Mouse (Mus musculus): ENCODE results near the gene Cyp4a32.

DNA sequence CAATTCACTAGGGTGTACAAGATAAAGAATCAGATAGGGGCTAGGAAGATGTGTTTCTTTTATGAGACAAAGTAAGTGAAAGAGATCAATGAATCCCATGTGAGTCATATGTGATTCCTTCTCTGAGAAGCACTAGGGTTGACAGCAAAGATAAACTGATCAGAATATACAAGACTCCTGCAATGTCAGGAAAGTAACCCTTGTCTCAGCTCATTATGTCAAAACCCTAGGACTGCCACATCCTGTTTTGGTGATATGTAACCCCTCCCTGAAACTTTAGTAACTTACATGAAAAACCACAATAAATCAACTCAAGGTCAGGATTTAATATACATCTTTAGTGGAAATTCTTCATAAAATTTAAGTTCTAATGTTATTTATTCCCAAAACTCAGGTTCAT, 13.2 kb downstream of the Cyp4a32 start:
- no peak for TF ChIP-seq CTCF (IDR thresholded peaks at IDR 0.05; ENCODE audit: low read depth)
- TF ChIP-seq EP300 (IDR thresholded peaks at IDR 0.05; ENCODE audit: low read depth) = no peak
